Mouse (Mus musculus): ENCODE data around the gene Gm29609. TPM values are rescaled to one million over a fixed set of nuclear protein-coding genes. Genes with fewer than 3 reads are reported as not detected.

Gm29609 gene
- polyA plus RNA-seq, 1 experiment from 2014 or later = 0.74 TPM

- Histone ChIP-seq H3K4me1 (ENCODE audit: control insufficient read depth, low read depth, low read length) (peaks cover 3% of the 10 kb centered on the region), H3K36me3 (ENCODE audit: control insufficient read depth, insufficient read depth) (no peaks in the 10 kb centered on the region), H3K9ac (ENCODE audit: low read depth, low read length) (no peak overlapping the region), H3K4me3 (ENCODE audit: low read depth, low read length) (peak overlapping the region; percentile 46), H3K4me2 (ENCODE audit: low read depth, low read length) (peak overlapping the region; percentile 60), H3K9me3 (replicated peaks; ENCODE audit: control insufficient read depth, low read length) (no peaks in the 10 kb centered on the region), H3K27me3 (ENCODE audit: control insufficient read depth, insufficient read depth, low read depth, low read length) (peaks cover 61% of the 10 kb centered on the region), H3K27ac (ENCODE audit: low read length) (no peak overlapping the region)
- ATAC-seq (ENCODE audit: low read depth) = no peak
- 24% methylated on average over 11 of the region's 11 CpGs for WGBS (ENCODE audit: insufficient replicate concordance)
Measured at GRCm38 (mm10) chr5:31095711-31096480, 83.8 kb downstream of the Gm29609 start.

DNA sequence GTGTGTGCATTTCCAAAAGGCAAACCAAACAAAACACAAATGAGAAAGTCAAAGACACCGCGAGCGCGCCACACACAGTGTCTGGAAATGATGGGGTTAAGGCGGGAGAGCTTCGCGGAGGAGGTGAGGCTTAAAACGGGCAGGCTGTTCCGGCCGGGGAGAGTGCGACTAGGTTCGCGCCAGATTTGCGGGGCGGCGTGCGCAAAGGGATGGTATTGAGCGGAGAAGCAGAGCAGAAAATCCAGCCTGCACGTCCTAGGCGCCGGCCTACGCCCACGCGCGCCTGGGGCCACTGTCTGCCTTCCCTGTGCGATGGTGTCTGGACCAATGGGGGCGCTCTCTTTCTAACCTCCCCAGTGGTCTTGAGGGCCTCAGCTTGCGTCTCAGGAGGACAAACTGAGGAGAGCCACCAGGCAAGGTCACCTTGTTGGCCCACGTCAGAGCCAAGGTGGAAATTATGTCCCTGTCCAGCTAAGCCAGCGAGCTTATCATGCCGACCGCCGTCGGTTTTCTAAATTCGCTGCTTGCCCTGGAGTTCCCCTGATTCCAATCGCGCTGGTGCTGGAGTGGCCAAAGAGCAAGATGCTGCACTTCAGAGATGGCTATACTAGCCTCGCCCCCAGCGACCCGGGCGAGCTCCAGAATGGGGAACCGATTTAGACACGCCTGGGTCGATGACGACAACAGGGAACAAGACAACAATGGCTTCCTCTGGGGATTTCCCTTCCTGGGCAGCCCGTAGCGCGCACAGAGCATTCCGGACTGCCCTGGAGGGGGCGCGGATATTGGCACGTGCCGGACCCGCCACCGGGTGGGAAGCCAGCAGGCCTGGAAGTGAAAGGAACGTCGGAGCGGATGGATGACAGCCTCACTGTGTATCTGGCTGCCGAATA lies 84.7 kb downstream of the Gm29609 start:
- H3K9ac ChIP-seq (ENCODE audit: low read depth, low read length) = no peak overlapping the region
- peak; percentile 43; the same call in 1 of the 2 replicates for ATAC-seq (ENCODE audit: low read depth)
- under 1% methylated on average over 59 of the region's 59 CpGs for WGBS (ENCODE audit: insufficient replicate concordance)
- peaks cover 69% of the 10 kb centered on the region for H3K27me3 ChIP-seq (ENCODE audit: control insufficient read depth, insufficient read depth, low read depth, low read length)
- no peaks in the 10 kb centered on the region for H3K9me3 ChIP-seq (replicated peaks; ENCODE audit: control insufficient read depth, low read length)
- H3K4me2 ChIP-seq (ENCODE audit: low read depth, low read length) = peak overlapping the region; percentile 60
- peaks cover 3% of the 10 kb centered on the region for H3K4me1 ChIP-seq (ENCODE audit: control insufficient read depth, low read depth, low read length)
- H3K36me3 ChIP-seq (ENCODE audit: control insufficient read depth, insufficient read depth) = no peaks in the 10 kb centered on the region
- peak overlapping the region; percentile 46 for H3K4me3 ChIP-seq (ENCODE audit: low read depth, low read length)
- H3K27ac ChIP-seq (ENCODE audit: low read length) = no peak overlapping the region

Other genes starting within 250 kb of the Gm29609 start
- gene Cgref1, start 234.3 kb downstream of the Gm29609 start, polyA plus RNA-seq (2015; fragmentation: Nextera tagmentation; extraction: Ambion mirVana) = 3.1 and 3.2 TPM in 2 replicates
- 92.0 and 102 TPM in 2 replicates for gene Preb, start 219.6 kb downstream of the Gm29609 start, polyA plus RNA-seq (2015; fragmentation: Nextera tagmentation; extraction: Ambion mirVana)
- 0.02 and 0.07 TPM in 2 replicates for gene Tcf23, start 211.2 kb downstream of the Gm29609 start, polyA plus RNA-seq (2015; fragmentation: Nextera tagmentation; extraction: Ambion mirVana)
- 63.8 and 67.9 TPM in 2 replicates for gene Atraid, start 131.6 kb downstream of the Gm29609 start, polyA plus RNA-seq (2015; fragmentation: Nextera tagmentation; extraction: Ambion mirVana)
- 3.1 and 4.8 TPM in 2 replicates for gene Slc5a6, start 131.0 kb downstream of the Gm29609 start, polyA plus RNA-seq (2015; fragmentation: Nextera tagmentation; extraction: Ambion mirVana)
- gene Cad, start 125.1 kb downstream of the Gm29609 start, polyA plus RNA-seq (2015; fragmentation: Nextera tagmentation; extraction: Ambion mirVana) = 13.0 and 14.2 TPM in 2 replicates
- gene Dnajc5g, start 73.6 kb downstream of the Gm29609 start, polyA plus RNA-seq (2015; fragmentation: Nextera tagmentation; extraction: Ambion mirVana) = not detected in 2 replicates
- 0.39 and 0.48 TPM in 2 replicates for gene Slc30a3, start 71.7 kb downstream of the Gm29609 start, polyA plus RNA-seq (2015; fragmentation: Nextera tagmentation; extraction: Ambion mirVana)
- gene Trim54, start 63.2 kb downstream of the Gm29609 start, polyA plus RNA-seq (2015; fragmentation: Nextera tagmentation; extraction: Ambion mirVana) = 0.41 and 0.57 TPM in 2 replicates
- gene Ucn, start 41.1 kb downstream of the Gm29609 start, polyA plus RNA-seq (2015; fragmentation: Nextera tagmentation; extraction: Ambion mirVana) = not detected in 2 replicates
- 20.7 and 21.5 TPM in 2 replicates for gene Mpv17, start 25.7 kb downstream of the Gm29609 start, polyA plus RNA-seq (2015; fragmentation: Nextera tagmentation; extraction: Ambion mirVana)
- 29.3 and 32.2 TPM in 2 replicates for gene Gtf3c2, start 233 bp upstream of the Gm29609 start, polyA plus RNA-seq (2015; fragmentation: Nextera tagmentation; extraction: Ambion mirVana)
- 36.0 and 36.8 TPM in 2 replicates for gene Snx17, start 13.3 kb upstream of the Gm29609 start, polyA plus RNA-seq (2015; fragmentation: Nextera tagmentation; extraction: Ambion mirVana)
- gene Eif2b4, start 13.5 kb upstream of the Gm29609 start, polyA plus RNA-seq (2015; fragmentation: Nextera tagmentation; extraction: Ambion mirVana) = 38.5 and 42.2 TPM in 2 replicates
- 1.8 and 2.6 TPM in 2 replicates for gene Zfp513, start 22.4 kb upstream of the Gm29609 start, polyA plus RNA-seq (2015; fragmentation: Nextera tagmentation; extraction: Ambion mirVana)
- gene Ppm1g, start 40.8 kb upstream of the Gm29609 start, polyA plus RNA-seq (2015; fragmentation: Nextera tagmentation; extraction: Ambion mirVana) = 90.8 and 97.8 TPM in 2 replicates
- gene Nrbp1, start 61.0 kb upstream of the Gm29609 start, polyA plus RNA-seq (2015; fragmentation: Nextera tagmentation; extraction: Ambion mirVana) = 44.4 and 44.9 TPM in 2 replicates
- not detected in 2 replicates for gene Gm9970, start 61.3 kb upstream of the Gm29609 start, polyA plus RNA-seq (2015; fragmentation: Nextera tagmentation; extraction: Ambion mirVana)
- 4.8 and 4.9 TPM in 2 replicates for gene Krtcap3, start 71.8 kb upstream of the Gm29609 start, polyA plus RNA-seq (2015; fragmentation: Nextera tagmentation; extraction: Ambion mirVana)
- gene Ift172, start 111.2 kb upstream of the Gm29609 start, polyA plus RNA-seq (2015; fragmentation: Nextera tagmentation; extraction: Ambion mirVana) = 4.5 and 5.1 TPM in 2 replicates
- gene Fndc4, start 116.2 kb upstream of the Gm29609 start, polyA plus RNA-seq (2015; fragmentation: Nextera tagmentation; extraction: Ambion mirVana) = 4.0 and 5.2 TPM in 2 replicates
- 31.1 and 39.4 TPM in 2 replicates for gene Gckr, start 117.5 kb upstream of the Gm29609 start, polyA plus RNA-seq (2015; fragmentation: Nextera tagmentation; extraction: Ambion mirVana)